Mouse (Mus musculus) layer of hippocampus, adult 2 months (tissue): ENCODE data around the gene Tapt1. TPM values are rescaled to one million over a fixed set of nuclear protein-coding genes. Genes with fewer than 3 reads are reported as not detected.

Experiments used
- DNase-seq, 2 experiments: peaks; one replicate each; pipeline ENCODE4 v3.0.0; 2022; ENCODE audit warnings: low spot score in 2 of 2
- H3K27ac ChIP-seq: fragments of 200-600 bp; 2 replicates; pipeline ENCODE4 v1.8.1; 2022
- H3K4me3 ChIP-seq: fragments of 200-600 bp; 2 replicates; pipeline ENCODE4 v1.8.1; 2022; ENCODE audit warnings: mild to moderate bottlenecking
- CTCF ChIP-seq: fragments of 200-600 bp; conservative IDR thresholded peaks from 2 replicates; pipeline ENCODE4 v1.8.1; 2022; ENCODE audit warnings: antibody characterized with exemption, mild to moderate bottlenecking, moderate library complexity
- total RNA-seq, 2 experiments: library from RNA; stranded (reverse); gene quantifications; 2 replicates each; pipeline ENCODE4 v1.2.3; 2021

Gene Tapt1
- total RNA-seq, 2 experiments from 2014 or later, result 41.3 to 50.2 TPM

DNA sequence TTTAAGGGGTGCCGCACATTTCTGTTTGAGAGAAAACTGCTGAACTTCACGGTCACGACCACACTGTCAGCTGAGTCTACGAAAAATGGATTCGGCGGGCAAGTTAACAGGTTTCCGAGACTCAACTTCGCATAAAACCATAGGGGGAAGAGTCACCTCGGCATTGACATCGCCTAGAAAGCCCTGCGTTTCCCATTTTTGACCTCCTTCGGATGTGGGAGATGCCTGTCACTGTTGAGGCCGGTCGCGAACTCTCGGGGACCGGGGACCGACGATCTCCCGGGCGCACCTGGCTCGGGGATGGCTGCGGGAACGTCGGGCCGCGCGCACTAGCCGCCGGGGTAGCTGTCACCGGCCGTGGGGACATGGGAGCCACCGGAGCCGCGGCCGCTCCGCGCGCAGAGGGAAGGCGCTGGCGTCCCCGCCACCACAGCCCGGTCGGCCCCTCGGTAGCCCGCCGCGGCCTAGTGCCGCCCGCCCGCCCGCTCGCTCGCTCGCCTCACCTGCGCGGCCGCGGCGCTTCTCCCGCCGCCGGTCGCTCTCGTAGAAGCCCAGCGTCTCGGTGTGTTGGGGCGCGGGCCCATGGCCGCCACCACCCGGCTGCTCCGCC is 410 bp downstream of the Tapt1 start:
- no peak for TF ChIP-seq CTCF
- peak overlapping the region; percentile 83 for H3K27ac ChIP-seq
- DNase-seq, result peak in 1 of 2 experiments; percentile 26
- peak overlapping the region; percentile 89 for H3K4me3 ChIP-seq

GRCm38 (mm10) chr5:44224916-44225600 is 1.4 kb downstream of the Tapt1 start:
- no peak for DNase-seq
- H3K4me3 ChIP-seq, result peak overlapping the region; percentile 89
- TF ChIP-seq CTCF, result no peak
- H3K27ac ChIP-seq, result no peak overlapping the region

DNA sequence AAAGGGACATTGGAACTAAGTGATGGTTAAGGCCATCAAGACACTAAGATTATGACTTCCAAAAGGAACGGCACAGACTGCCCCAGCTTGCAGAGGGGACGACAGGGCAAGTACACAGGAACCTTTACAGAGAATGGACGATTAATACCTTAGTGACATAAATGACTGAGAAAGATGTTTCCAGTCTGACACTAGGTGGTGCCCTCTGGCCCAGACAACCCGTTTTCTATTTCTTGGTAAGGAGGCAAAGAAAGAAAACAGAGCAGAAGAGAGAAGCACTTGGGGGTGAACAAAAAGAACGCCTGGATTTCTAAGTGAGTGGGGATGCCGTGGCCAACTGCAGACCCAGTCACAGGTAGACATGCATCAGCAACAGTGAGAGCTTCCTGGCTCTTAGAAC is 2.2 kb downstream of the Tapt1 start:
- peak; percentile 76 for TF ChIP-seq CTCF
- H3K4me3 ChIP-seq, result no peak overlapping the region; the same call in 1 of the 2 replicates
- H3K27ac ChIP-seq, result no peak overlapping the region
- DNase-seq, result no peak

DNA sequence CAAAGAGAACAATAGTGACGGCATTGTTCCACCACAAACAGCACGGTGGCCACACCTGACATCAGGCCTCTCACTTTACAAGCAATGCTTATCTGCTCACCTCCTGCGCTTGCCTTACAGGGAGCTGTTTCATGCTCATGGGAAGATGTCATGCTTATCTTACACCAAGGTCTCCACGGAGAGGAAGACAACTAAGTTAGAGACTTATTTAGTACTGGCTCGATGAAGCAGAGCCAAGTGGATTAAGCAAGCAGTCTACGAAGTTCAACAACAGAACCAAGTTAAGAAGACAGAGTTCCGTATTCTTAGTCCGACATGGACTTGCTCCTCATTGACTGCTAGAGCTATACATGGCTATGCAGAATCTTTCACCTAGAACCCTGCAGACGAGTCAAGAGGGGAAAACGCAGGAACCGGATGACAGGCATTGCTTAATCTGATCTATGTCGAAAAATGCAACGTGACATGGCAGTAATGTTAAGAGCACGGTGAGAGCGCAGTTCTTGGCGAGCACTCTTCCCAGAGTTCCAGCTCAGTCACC is 3.0 kb downstream of the Tapt1 start:
- Histone ChIP-seq H3K4me3 (no peak overlapping the region), H3K27ac (no peak overlapping the region)
- TF ChIP-seq CTCF, result no peak
- DNase-seq, result no peak

GRCm38 (mm10) chr5:44220430-44220829 is 6.0 kb downstream of the Tapt1 start:
- no peak for TF ChIP-seq CTCF
- Histone ChIP-seq H3K4me3 (no peak overlapping the region), H3K27ac (no peak overlapping the region)
- DNase-seq, result no peak

DNA sequence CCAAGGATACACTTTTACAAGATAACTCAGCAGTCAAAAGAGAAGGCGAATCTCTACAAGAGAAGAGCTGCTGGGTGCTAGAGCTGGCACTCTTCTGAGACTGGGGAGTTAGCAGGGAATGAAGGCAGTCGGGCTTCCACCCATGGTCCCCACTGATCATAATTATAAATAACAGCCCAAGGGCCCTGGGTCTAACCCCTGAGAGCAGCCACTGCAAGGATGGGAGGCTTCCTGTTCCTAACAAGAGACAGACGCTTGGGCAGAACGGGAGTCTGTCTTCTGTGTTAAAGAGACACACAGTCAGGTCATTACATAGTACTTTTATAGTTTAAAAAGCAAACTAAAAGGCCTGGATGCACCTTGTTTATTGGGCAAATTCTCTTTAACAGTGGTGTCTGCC is 6.6 kb downstream of the Tapt1 start:
- no peak for DNase-seq
- H3K4me3 ChIP-seq, result no peak overlapping the region
- no peak for TF ChIP-seq CTCF
- H3K27ac ChIP-seq, result no peak overlapping the region

GRCm38 (mm10) chr5:44218483-44218882 is 7.9 kb downstream of the Tapt1 start:
- no peak for DNase-seq
- TF ChIP-seq CTCF, result no peak
- Histone ChIP-seq H3K4me3 (no peak overlapping the region), H3K27ac (no peak overlapping the region)

- Histone ChIP-seq H3K4me3 (no peak overlapping the region), H3K27ac (no peak overlapping the region)
- TF ChIP-seq CTCF, result no peak
- no peak for DNase-seq
Observed at GRCm38 (mm10) chr5:44217685-44218041, 8.8 kb downstream of the Tapt1 start.

DNA sequence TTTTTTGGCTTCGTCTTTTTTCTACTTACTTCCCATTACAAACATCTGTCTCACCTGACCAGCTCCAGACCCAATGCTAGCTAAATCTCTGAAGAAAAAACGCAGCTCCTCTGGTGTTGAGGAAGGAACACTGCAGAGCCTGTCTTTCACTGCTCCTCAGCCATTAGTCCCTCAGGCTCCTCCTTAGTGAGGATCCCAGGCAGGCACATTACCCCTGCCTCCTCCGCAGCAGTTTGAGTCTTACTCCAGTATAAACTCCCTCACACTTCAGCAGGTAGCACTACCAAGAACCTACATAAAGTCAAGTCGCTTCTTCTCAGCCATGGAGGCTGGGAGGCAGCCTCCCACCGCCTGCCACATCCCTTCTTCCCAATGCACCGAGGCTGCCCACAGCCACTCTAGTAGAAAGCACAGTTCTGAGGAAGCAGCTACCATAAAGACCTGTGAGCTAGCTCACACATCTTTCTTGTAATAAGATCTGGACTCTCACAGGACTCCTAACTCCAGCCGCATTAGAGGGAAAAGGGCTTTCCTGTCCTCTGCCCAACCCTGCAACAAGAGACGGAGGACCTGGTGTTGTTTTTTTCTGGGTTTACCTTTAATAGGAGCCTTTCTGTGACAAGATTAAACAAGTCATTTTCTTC is 9.3 kb downstream of the Tapt1 start:
- no peak for DNase-seq
- no peak for TF ChIP-seq CTCF

DNA sequence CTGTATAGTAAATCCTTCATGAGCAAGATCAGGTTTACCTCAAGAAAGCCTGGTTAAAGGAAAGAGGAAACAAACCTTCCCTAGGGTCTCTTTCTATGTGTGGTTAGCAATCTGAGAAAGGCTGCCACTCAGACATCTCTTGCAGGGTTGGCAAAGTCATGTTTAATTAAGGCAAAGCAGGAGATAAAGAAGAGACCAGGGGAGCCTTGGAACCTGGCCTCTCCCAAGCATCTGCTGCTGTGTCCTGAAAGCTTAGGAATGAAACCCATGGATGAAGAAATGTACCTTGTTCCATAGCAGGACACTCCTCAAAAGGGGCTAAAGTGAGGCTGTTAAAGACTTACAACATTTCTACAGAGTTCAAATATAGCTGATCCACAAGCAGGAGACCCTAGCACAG is 11.3 kb downstream of the Tapt1 start:
- no peak for DNase-seq
- no peak for TF ChIP-seq CTCF
- H3K27ac ChIP-seq, result no peak overlapping the region
- no peak overlapping the region for H3K4me3 ChIP-seq

More for the DNA sequence above, 9.3 kb downstream of the Tapt1 start:
- H3K27ac ChIP-seq, result no peak overlapping the region
- H3K4me3 ChIP-seq, result no peak overlapping the region

GRCm38 (mm10) chr5:44214025-44214424 is 12.4 kb downstream of the Tapt1 start:
- DNase-seq, result no peak
- no peak overlapping the region for H3K27ac ChIP-seq
- TF ChIP-seq CTCF, result no peak
- no peak overlapping the region for H3K4me3 ChIP-seq

DNA sequence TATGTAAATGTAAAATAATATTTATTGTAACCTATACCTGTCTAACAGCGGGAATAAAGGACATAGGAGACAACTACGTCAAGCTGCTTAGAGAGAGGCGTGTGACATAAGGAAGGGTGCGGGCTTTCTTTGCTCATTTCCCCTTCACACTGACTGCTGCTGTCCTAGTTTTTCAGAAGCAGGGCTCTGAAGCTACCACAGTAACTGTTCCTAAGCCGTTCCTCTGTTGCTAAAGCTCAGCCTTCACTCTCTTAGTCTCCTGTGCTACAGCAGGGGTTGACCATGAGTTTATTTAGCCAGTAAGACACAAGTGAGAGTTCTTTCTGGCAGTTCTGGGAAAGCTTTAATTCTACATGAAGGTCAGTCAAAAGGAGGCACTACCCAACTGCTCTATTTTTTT is 13.0 kb downstream of the Tapt1 start:
- Histone ChIP-seq H3K4me3 (no peak overlapping the region), H3K27ac (no peak overlapping the region)
- TF ChIP-seq CTCF, result no peak
- no peak for DNase-seq

GRCm38 (mm10) chr5:44211818-44212465 is 14.5 kb downstream of the Tapt1 start:
- Histone ChIP-seq H3K4me3 (no peak overlapping the region), H3K27ac (no peak overlapping the region)
- DNase-seq, result no peak
- TF ChIP-seq CTCF, result no peak
